29 mouse cellular contexts compared by ENCODE assay signal in genomic region chr2:69187990-69188389, GRCm38 (mm10). TPM values are rescaled to one million over a fixed set of nuclear protein-coding genes. Genes with fewer than 3 reads are reported as not detected.
DNase-seq lines count a peak whose midpoint lies in the region; ATAC-seq and TF ChIP-seq lines count a peak whose summit lies in the region.
"Had no signal": no experiment of that assay in that cellular context is flagged by ENCODE, and none has a peak within 500 bp of the region (broad histone marks: within the 10 kb centered on the region; RNA-seq: fewer than 3 reads in every experiment).

No protein-coding gene starts in this region.

- no peak overlapping the region for H3K4me2 ChIP-seq in kidney, postnatal 0 days (ENCODE audit: low read length)
- no peak overlapping the region for H3K4me2 ChIP-seq in midbrain, embryonic 11.5 days
- no peak overlapping the region for H3K4me2 ChIP-seq in midbrain, embryonic 15.5 days
- H3K4me2 ChIP-seq: forebrain, embryonic 13.5 days; limb, embryonic 15.5 days had no signal

- 0 out of 2 replicates have a peak, but pooled peaks cover under 1% of the 10 kb centered on the region for H3K36me3 ChIP-seq in kidney, postnatal 0 days (ENCODE audit: insufficient read depth, low read length)
- peaks cover 2% of the 10 kb centered on the region for H3K36me3 ChIP-seq in midbrain, embryonic 11.5 days (ENCODE audit: control insufficient read depth, insufficient read depth, low read length)
- H3K36me3 ChIP-seq in midbrain, embryonic 15.5 days (replicated peaks): no peaks in the 10 kb centered on the region

- no peak overlapping the region for H3K9ac ChIP-seq in kidney, postnatal 0 days (ENCODE audit: low read depth, low read length)
- H3K9ac ChIP-seq in midbrain, embryonic 11.5 days (ENCODE audit: low read length): no peak overlapping the region
- H3K9ac ChIP-seq in midbrain, embryonic 15.5 days: no peak overlapping the region
- H3K9ac ChIP-seq: forebrain, embryonic 13.5 days; limb, embryonic 15.5 days had no signal

- 0 out of 2 replicates have a peak, but pooled peaks have one; percentile 49 for ATAC-seq in kidney, postnatal 0 days (replicated peaks; ENCODE audit: low FRiP score, low read depth)
- no peak for ATAC-seq in midbrain, embryonic 11.5 days (ENCODE audit: low FRiP score)
- ATAC-seq in midbrain, embryonic 15.5 days (replicated peaks): no peak
- ATAC-seq in monocyte, adult 5-6 weeks (replicated peaks; ENCODE audit: insufficient number of reproducible peaks, low FRiP score, low TSS enrichment, poor library complexity, severe bottlenecking): peak; percentile 13; the same call in 1 of the 2 replicates
- ATAC-seq: CD4-positive, CD25-positive, alpha-beta regulatory T cell, adult 4 months; forebrain, embryonic 13.5 days; hindbrain, embryonic 16.5 days; intestine, embryonic 16.5 days had no signal

- 84% methylated on average over 2 of the region's 2 CpGs for WGBS in kidney, postnatal 0 days
- 84% methylated on average over 2 of the region's 2 CpGs for WGBS in midbrain, embryonic 11.5 days
- WGBS in midbrain, embryonic 15.5 days: 85% methylated on average over 2 of the region's 2 CpGs

- no peak overlapping the region for H3K4me3 ChIP-seq in kidney, postnatal 0 days (replicated peaks; ENCODE audit: low read depth, low read length)
- no peak overlapping the region for H3K4me3 ChIP-seq in midbrain, embryonic 11.5 days (ENCODE audit: low read depth, low read length)
- no peak overlapping the region for H3K4me3 ChIP-seq in midbrain, embryonic 15.5 days
- H3K4me3 ChIP-seq: forebrain, embryonic 13.5 days; limb, embryonic 15.5 days; myocyte had no signal

- H3K4me1 ChIP-seq in kidney, postnatal 0 days (replicated peaks; ENCODE audit: insufficient read depth, low read length): no peaks in the 10 kb centered on the region
- H3K4me1 ChIP-seq in midbrain, embryonic 11.5 days (ENCODE audit: control insufficient read depth, insufficient read depth, low read length): no peaks in the 10 kb centered on the region
- H3K4me1 ChIP-seq in midbrain, embryonic 15.5 days: no peaks in the 10 kb centered on the region
- H3K4me1 ChIP-seq: limb, embryonic 15.5 days had no signal

- no peaks in the 10 kb centered on the region for H3K27me3 ChIP-seq in kidney, postnatal 0 days (ENCODE audit: insufficient read depth, low read length)
- no peaks in the 10 kb centered on the region for H3K27me3 ChIP-seq in midbrain, embryonic 11.5 days (ENCODE audit: control insufficient read depth, insufficient read depth, low read length)
- no peaks in the 10 kb centered on the region for H3K27me3 ChIP-seq in midbrain, embryonic 15.5 days (replicated peaks)
- H3K27me3 ChIP-seq: forebrain, embryonic 13.5 days; limb, embryonic 15.5 days had no signal

- no peak overlapping the region for H3K27ac ChIP-seq in kidney, postnatal 0 days
- no peak overlapping the region for H3K27ac ChIP-seq in midbrain, embryonic 11.5 days (ENCODE audit: low read depth, low read length)
- H3K27ac ChIP-seq in midbrain, embryonic 15.5 days: no peak overlapping the region
- H3K27ac ChIP-seq: forebrain, embryonic 13.5 days; limb, embryonic 15.5 days had no signal

- H3K9me3 ChIP-seq in kidney, postnatal 0 days (replicated peaks; ENCODE audit: low read length): no peaks in the 10 kb centered on the region
- no peaks in the 10 kb centered on the region for H3K9me3 ChIP-seq in midbrain, embryonic 11.5 days (ENCODE audit: control insufficient read depth, low read length)
- H3K9me3 ChIP-seq in midbrain, embryonic 15.5 days: no peaks in the 10 kb centered on the region
- H3K9me3 ChIP-seq: forebrain, embryonic 13.5 days; limb, embryonic 15.5 days had no signal

- TF ChIP-seq CTCF in kidney, postnatal 0 days (IDR thresholded peaks at IDR 0.05; ENCODE audit: low read depth): no peak

- DNase-seq in heart, adult 11 months: peak; percentile 55
- DNase-seq in heart, adult 8-10 months (ENCODE audit: low spot score): no peak
- DNase-seq in kidney, postnatal 0 days (ENCODE audit: low spot score): no peak
- no peak for DNase-seq in kidney, postnatal 25 days
- DNase-seq in midbrain, embryonic 11.5 days (ENCODE audit: low spot score, missing footprints): peak; percentile 80
- DNase-seq in cerebellum, adult 9-10 months: no peak
- DNase-seq: adrenal gland, postnatal 25 days; cerebellum, adult 8-10 months; gastrocnemius, postnatal 36 days; kidney, postnatal 4 days; left cerebral cortex, postnatal 4 days; lung, adult 18-20 months; thymus, adult 2 months; thymus, postnatal 4 days had no signal

RNA-seq across cellular contexts. Expression of gene Spc25, which starts 18.0 kb away (rescaled TPM):
- 1 to 10 TPM in 1 of 4 experiments, under 1 TPM in 3; 0.33 to 1.3 (median 0.45) TPM for total RNA-seq in heart, adult 8-10 months (2022)
- 165 and 184 TPM in 2 replicates for polyA plus RNA-seq in kidney, postnatal 0 days (2015; fragmentation: Nextera tagmentation; extraction: Ambion mirVana)
- 276 and 289 TPM in 2 replicates for polyA plus RNA-seq in midbrain, embryonic 11.5 days (2014; fragmentation: Nextera tagmentation; extraction: Ambion mirVana)
- 24.5 and 30.9 TPM in 2 replicates for polyA plus RNA-seq in midbrain, embryonic 15.5 days (2015; fragmentation: Nextera tagmentation; extraction: Ambion mirVana)
- 4.1 to 7.9 TPM (median 5.0 TPM) in 3 replicates for total RNA-seq in monocyte, adult 5-6 weeks (2017)

RNA-seq across cellular contexts. Expression of gene G6pc2, which starts 22.9 kb away (rescaled TPM):
- total RNA-seq in heart, adult 8-10 months (2022): not detected
- 4.4 and 4.8 TPM in 2 replicates for polyA plus RNA-seq in kidney, postnatal 0 days (2015; fragmentation: Nextera tagmentation; extraction: Ambion mirVana)
- not detected in 2 replicates for polyA plus RNA-seq in midbrain, embryonic 11.5 days (2014; fragmentation: Nextera tagmentation; extraction: Ambion mirVana)
- 0.22 TPM in 1 of 2 replicates, not detected in the other for polyA plus RNA-seq in midbrain, embryonic 15.5 days (2015; fragmentation: Nextera tagmentation; extraction: Ambion mirVana)
- not detected in 3 replicates for total RNA-seq in monocyte, adult 5-6 weeks (2017)
- total RNA-seq: adrenal gland, postnatal 25 days; common myeloid progenitor, adult 5-6 weeks; gastrocnemius, adult 18-20 months; gastrocnemius, postnatal 36 days; hematopoietic stem cell, adult 5-6 weeks; left cerebral cortex, adult 18-20 months; left cerebral cortex, postnatal 4 days; megakaryocyte, adult 5-6 weeks had no signal
- polyA plus RNA-seq: forebrain, embryonic 13.5 days; heart, embryonic 16.5 days; limb, embryonic 15.5 days; myocyte; small intestine, adult 2 months; thymus, adult 2 months had no signal

RNA-seq across cellular contexts. Expression of gene Nostrin, which starts 52.4 kb away (rescaled TPM):
- total RNA-seq in heart, adult 8-10 months (2022): 1 to 10 TPM; 3.7 to 4.8 (median 4.2) TPM
- 9.8 and 10.3 TPM in 2 replicates for polyA plus RNA-seq in kidney, postnatal 0 days (2015; fragmentation: Nextera tagmentation; extraction: Ambion mirVana)
- 0.77 and 1.2 TPM in 2 replicates for polyA plus RNA-seq in midbrain, embryonic 11.5 days (2014; fragmentation: Nextera tagmentation; extraction: Ambion mirVana)
- polyA plus RNA-seq in midbrain, embryonic 15.5 days (2015; fragmentation: Nextera tagmentation; extraction: Ambion mirVana): 1.1 and 1.7 TPM in 2 replicates
- 10.4 to 15.1 TPM (median 14.2 TPM) in 3 replicates for total RNA-seq in monocyte, adult 5-6 weeks (2017)
- total RNA-seq: hematopoietic stem cell, adult 5-6 weeks had no signal

Comparison
In these comparisons a context has a peak if more than half of its experiments do, and no peak if none do; other contexts are left out.
1. DNase-seq: peak in heart, adult 11 months (single experiment) and midbrain, embryonic 11.5 days (single experiment); none in heart, adult 8-10 months (single experiment), kidney, postnatal 0 days (single experiment), kidney, postnatal 25 days (0 of 2) and cerebellum, adult 9-10 months (single experiment).
2. ATAC-seq: peak in kidney, postnatal 0 days (single experiment) and monocyte, adult 5-6 weeks (single experiment); none in midbrain, embryonic 11.5 days (single experiment) and midbrain, embryonic 15.5 days (single experiment).